Mouse (Mus musculus) c-Kit-positive CD71-negative TER-119-negative erythroid progenitor cells, embryonic 14.5 days (primary cell): ENCODE data around the gene Gm20715.
"Not testable (repeated sequence)": the region's sequence is repeated elsewhere in the genome, so short reads cannot be mapped to it uniquely, and the experiment has no call there.

Experiments used
- DNase-seq: peaks from one replicate; pipeline ENCODE4 v3.0.0-alpha.2; 2013; ENCODE audit warnings: low read depth

Gm20715 gene

GRCm38 (mm10) chr7:6429381-6429780 is 19.3 kb downstream of the Gm20715 start:
- DNase-seq: no peak

GRCm38 (mm10) chr7:6430342-6430741 is 20.3 kb downstream of the Gm20715 start:
- DNase-seq: no peak

GRCm38 (mm10) chr7:6438388-6438787 is 28.3 kb downstream of the Gm20715 start, which contains the start of gene Olfr1344:
Gene Olfr1344, plus strand, starts transcription at chr7:6438688.
- DNase-seq: no peak

DNA sequence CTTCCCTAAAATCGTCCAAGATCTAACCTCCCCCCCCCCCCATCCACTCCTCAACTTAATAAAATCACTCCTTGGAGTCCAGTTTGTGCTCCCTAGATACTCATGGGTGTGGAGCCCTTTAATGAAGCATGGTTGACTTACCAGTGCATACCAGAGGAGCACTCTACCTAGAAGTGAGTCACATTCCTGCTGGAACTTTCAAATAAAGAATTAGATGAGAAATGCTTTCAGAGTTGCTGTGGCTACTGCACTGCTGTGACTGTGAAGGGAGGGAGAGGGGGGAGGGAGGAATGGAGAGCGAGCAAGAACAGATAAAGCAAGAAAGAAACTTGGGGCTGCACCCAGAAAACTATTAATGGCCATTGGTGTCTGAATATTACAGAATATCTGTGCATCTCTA is 31.1 kb downstream of the Gm20715 start:
- DNase-seq: no peak

- DNase-seq: no peak
These were observed 37.7 kb downstream of the Gm20715 start for GRCm38 (mm10) chr7:6447771-6448170.

DNA sequence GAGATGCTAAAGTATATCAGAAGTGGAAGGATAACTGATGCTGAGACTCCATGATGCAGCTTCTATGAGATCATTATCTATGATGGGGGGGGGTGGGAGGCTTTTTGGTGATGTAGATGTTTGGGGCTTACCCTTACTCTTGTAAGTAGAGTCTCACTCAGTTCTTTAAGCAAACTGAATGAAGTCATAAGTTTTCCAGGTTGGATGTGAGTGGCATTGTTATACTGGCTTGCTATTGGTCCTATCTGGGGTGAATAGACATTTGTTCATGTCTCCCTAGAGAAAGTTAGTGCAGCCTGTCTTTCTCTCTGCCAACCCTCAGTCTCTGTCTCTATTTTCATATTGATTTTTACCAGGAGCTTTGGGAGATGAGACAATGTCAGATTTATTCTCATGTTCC is 45.8 kb downstream of the Gm20715 start, which contains the start of gene Olfr1336:
TSS of gene Olfr1336 (plus strand) at position 301 of the 400 bp plus-strand sequence.
- no peak for DNase-seq

DNA sequence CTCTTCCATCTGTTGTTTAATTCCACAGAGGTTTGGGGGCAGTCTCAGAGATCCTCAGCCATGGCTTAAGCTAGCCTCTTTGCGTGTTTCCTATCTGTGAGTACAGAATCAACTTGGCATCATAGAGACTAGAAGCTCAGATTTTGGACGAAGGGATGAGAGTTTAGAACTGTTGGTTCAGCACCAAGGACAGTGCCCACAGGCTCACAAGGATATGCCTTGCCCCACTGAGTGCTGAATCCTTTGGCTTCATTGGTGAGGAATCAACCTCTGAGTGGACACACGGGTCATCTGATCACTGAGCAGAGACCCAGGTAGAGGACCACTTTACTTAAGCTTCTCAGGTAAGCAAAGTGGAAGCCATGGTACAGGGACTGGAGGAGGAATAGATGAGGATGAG is 46.3 kb downstream of the Gm20715 start:
- DNase-seq: no peak

DNA sequence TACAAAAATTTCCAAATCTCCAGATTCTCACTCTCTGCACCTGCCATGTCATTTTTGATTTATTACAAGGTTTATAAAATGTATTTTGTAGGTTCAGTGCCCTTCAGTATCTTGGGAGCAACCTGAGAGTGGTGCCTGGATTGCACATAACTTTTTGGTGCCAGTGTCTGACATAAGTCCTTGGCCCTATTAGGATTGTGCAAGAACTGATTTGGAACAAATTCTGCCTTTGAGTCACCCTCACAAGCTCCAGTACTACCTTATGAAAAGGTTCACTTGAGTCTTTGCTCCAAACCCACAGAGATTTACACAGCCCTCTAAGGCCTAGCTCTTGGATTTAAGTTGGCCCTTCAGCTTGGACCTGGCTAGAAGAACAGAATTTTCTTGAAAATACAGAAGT is 56.9 kb downstream of the Gm20715 start, which contains the start of gene Olfr1346:
TSS of gene Olfr1346 (plus strand) at position 151 of the 400 bp plus-strand sequence.
- DNase-seq: no peak

DNA sequence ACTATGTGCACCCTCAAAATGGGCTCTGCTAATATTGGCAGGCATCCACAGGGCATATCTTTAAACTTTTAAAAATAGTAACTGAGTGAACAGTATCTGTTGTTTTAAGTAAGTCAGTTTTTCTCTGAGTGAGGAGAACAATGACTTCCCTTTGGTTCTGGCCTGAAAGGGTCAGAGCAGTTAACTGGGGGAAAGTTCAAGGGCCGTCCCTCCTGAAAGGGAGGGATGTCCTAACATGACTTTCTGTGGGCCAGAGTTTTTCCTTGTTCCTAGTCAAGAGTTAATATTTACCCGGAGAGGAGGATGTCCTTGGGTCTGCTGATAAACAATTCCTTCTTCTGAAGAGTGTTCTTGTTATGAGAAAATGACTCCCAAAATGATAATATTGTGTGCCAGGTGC is 67.6 kb downstream of the Gm20715 start:
- DNase-seq: not testable (repeated sequence)

DNA sequence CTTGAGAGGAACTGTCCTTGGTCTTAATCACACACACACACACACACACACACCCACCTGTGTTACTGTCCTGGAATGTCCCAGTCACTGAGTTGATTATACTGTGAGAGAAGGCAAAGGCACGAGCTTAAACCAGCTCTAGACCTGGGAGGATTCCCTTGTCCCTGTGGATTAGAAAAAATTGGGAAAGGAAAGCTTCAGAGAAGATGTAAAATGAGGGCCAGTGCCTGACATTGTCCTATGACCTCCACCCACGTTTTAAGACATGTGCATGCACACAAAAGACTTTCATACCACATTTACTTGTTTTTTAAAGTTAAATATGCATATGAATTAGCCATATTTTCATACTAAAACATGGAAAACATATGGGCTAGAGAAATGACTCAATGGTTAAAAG is 76.8 kb downstream of the Gm20715 start, which contains the start of gene Olfr5:
TSS of gene Olfr5 (minus strand) at position 101 of the 400 bp plus-strand sequence.
- DNase-seq: no peak
